Mouse (Mus musculus) layer of hippocampus, adult 6 months (tissue): ENCODE results near the gene Spata31d1a. TPM values are rescaled to one million over a fixed set of nuclear protein-coding genes. Genes with fewer than 3 reads are reported as not detected.

Experiments
- long read RNA-seq, 2 experiments: library from polyadenylated mRNA; unstranded; transcript quantifications; one replicate each; pipeline ENCODE4 v2.0.0; 2019 to 2020
- polyA plus RNA-seq: library from polyadenylated mRNA; unstranded; fragments of <200 nt; fragmentation: Nextera tagmentation; gene quantifications from 2 replicates; pipeline ENCODE4 v1.2.3, GENCODE M21; 2021

Spata31d1a gene
- 0.05 and 0.11 TPM in 2 replicates for polyA plus RNA-seq
- long read RNA-seq, experiment 1 = 0 reads
- long read RNA-seq, experiment 2 = 0 reads

GRCm38 (mm10) chr13:59710230-59710629 is at the start of gene Spata31d1a:
Gene Spata31d1a (minus strand): TSS chr13:59710330.

GRCm38 (mm10) chr13:59746711-59747110 is 36.6 kb upstream of the Spata31d1a start, which contains the start of gene 1700014D04Rik:
Gene 1700014D04Rik (minus strand): TSS chr13:59746752.

GRCm38 (mm10) chr13:59731652-59732051 is 21.5 kb upstream of the Spata31d1a start, which contains the start of gene Spata31d1d:
Gene Spata31d1d (minus strand): TSS chr13:59731752.

GRCm38 (mm10) chr13:59711984-59712383 is 1.9 kb upstream of the Spata31d1a start, which contains the start of gene Spata31d1b:
Gene Spata31d1b (plus strand): TSS chr13:59712284.

GRCm38 (mm10) chr13:59694008-59694407 is 16.1 kb downstream of the Spata31d1a start, which contains the start of gene 4921517D22Rik:
Gene 4921517D22Rik (minus strand): TSS chr13:59694108.

GRCm38 (mm10) chr13:59675151-59676011 is 34.7 kb downstream of the Spata31d1a start, which contains the start of gene Golm1:
Gene Golm1 (minus strand): TSS chr13:59675811.

Other genes with a start within 250 kb of the Spata31d1a start
- 90.5 and 126 TPM in 2 replicates for gene Agtpbp1, start 125.1 kb downstream of the Spata31d1a start, polyA plus RNA-seq
- gene Naa35, start 125.1 kb downstream of the Spata31d1a start, polyA plus RNA-seq = 42.8 and 43.3 TPM in 2 replicates
- 24.3 and 27.2 TPM in 2 replicates for gene Golm1, start 34.5 kb downstream of the Spata31d1a start, polyA plus RNA-seq
- gene 4921517D22Rik, start 16.2 kb downstream of the Spata31d1a start, polyA plus RNA-seq = not detected in 2 replicates
- not detected in 2 replicates for gene Spata31d1b, start 2.0 kb upstream of the Spata31d1a start, polyA plus RNA-seq
- not detected in 2 replicates for gene Spata31d1d, start 21.4 kb upstream of the Spata31d1a start, polyA plus RNA-seq
- gene 1700014D04Rik, start 36.4 kb upstream of the Spata31d1a start, polyA plus RNA-seq = 0.16 and 0.18 TPM in 2 replicates
- 353 and 360 TPM in 2 replicates for gene Isca1, start 59.5 kb upstream of the Spata31d1a start, polyA plus RNA-seq
- gene Gm49354, start 71.9 kb upstream of the Spata31d1a start, polyA plus RNA-seq = not detected in 2 replicates
- 13.1 and 14.7 TPM in 2 replicates for gene Tut7, start 112.8 kb upstream of the Spata31d1a start, polyA plus RNA-seq